Mouse (Mus musculus) layer of hippocampus, adult 11-12 months (tissue): Measurements from ENCODE around the gene Ctnnbl1.

ENCODE experiments used
- DNase-seq: peaks from one replicate; pipeline ENCODE4 v3.0.0; 2022; ENCODE audit warnings: low spot score

Ctnnbl1 gene

GRCm38 (mm10) chr2:157736854-157737850, at the start of gene Ctnnbl1:
Ctnnbl1 (plus strand) TSS chr2:157737401.
- peak; percentile 100 for DNase-seq

GRCm38 (mm10) chr2:157687506-157687905, 49.7 kb upstream of the Ctnnbl1 start:
- no peak for DNase-seq

- no peak for DNase-seq
These were observed 45.7 kb upstream of the Ctnnbl1 start for GRCm38 (mm10) chr2:157691266-157692105.

- DNase-seq, result no peak
These were observed 44.8 kb upstream of the Ctnnbl1 start for GRCm38 (mm10) chr2:157692365-157692932.

- no peak for DNase-seq
These were observed 43.6 kb upstream of the Ctnnbl1 start for GRCm38 (mm10) chr2:157693576-157693975.

- peak; percentile 21 for DNase-seq
These were observed 40.9 kb upstream of the Ctnnbl1 start for GRCm38 (mm10) chr2:157696297-157696731.

- DNase-seq, result no peak
These were observed 34.0 kb upstream of the Ctnnbl1 start for GRCm38 (mm10) chr2:157703155-157703554.

GRCm38 (mm10) chr2:157704991-157705776, 32.0 kb upstream of the Ctnnbl1 start:
- peak; percentile 8 for DNase-seq

- DNase-seq, result no peak
These were observed 31.4 kb upstream of the Ctnnbl1 start for GRCm38 (mm10) chr2:157705777-157706158.

GRCm38 (mm10) chr2:157707191-157707923, 29.8 kb upstream of the Ctnnbl1 start:
- DNase-seq, result no peak

- no peak for DNase-seq
These were observed 24.5 kb upstream of the Ctnnbl1 start for GRCm38 (mm10) chr2:157712677-157713076.

GRCm38 (mm10) chr2:157715586-157716191, 21.5 kb upstream of the Ctnnbl1 start:
- DNase-seq, result peak; percentile 21

GRCm38 (mm10) chr2:157718441-157718840, 18.8 kb upstream of the Ctnnbl1 start:
- DNase-seq, result no peak

- no peak for DNase-seq
These were observed 13.2 kb upstream of the Ctnnbl1 start for GRCm38 (mm10) chr2:157723883-157724573.

GRCm38 (mm10) chr2:157724574-157724914, 12.7 kb upstream of the Ctnnbl1 start:
- DNase-seq, result no peak

- no peak for DNase-seq
These were observed 7.4 kb downstream of the Ctnnbl1 start for GRCm38 (mm10) chr2:157744619-157745018.

- no peak for DNase-seq
These were observed 8.5 kb downstream of the Ctnnbl1 start for GRCm38 (mm10) chr2:157745735-157746134.

- DNase-seq, result no peak
These were observed 9.4 kb downstream of the Ctnnbl1 start for GRCm38 (mm10) chr2:157746558-157746957.

GRCm38 (mm10) chr2:157747989-157748388, 10.8 kb downstream of the Ctnnbl1 start:
- DNase-seq, result no peak

- DNase-seq, result no peak
These were observed 13.3 kb downstream of the Ctnnbl1 start for GRCm38 (mm10) chr2:157750481-157750880.
